Mouse (Mus musculus) spleen, adult 2 months (tissue): ENCODE measurements around the gene Yipf2.

Experiments
- CTCF ChIP-seq: fragments of 200-500 bp; IDR thresholded peaks from 2 replicates; pipeline ENCODE4 v1.5.1; 2011; ENCODE audit warnings: mild to moderate bottlenecking, inconsistent platforms; ENCODE audit not compliant: insufficient read depth, insufficient read length, insufficient replicate concordance; ENCODE audit errors: extremely low read depth
- POLR2A ChIP-seq: fragments of 200-500 bp; IDR thresholded peaks from 2 replicates; pipeline ENCODE4 v1.6.1; 2011; ENCODE audit warnings: low read depth, low read length, inconsistent platforms

DNA sequence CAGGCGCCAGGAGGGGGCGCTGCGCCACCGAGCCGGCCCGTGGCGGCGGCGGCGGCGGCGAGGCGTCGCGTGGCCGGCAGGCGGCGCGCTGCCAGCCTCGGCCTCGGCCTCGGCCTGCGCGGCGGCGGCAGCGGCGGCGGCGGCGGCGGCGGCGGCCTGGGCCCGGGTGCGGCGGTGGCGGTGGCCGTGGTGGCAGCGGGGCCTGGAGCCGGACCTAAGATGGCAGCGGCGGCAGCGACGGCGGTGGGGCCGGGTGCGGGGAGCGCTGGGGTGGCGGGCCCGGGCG lies 45.9 kb downstream of the Yipf2 start, which contains the start of gene Carm1:
- TF ChIP-seq CTCF, result no peak
- TF ChIP-seq POLR2A, result no peak
